Mouse (Mus musculus) heart, embryonic 11.5 days (tissue): ENCODE data around the gene Xkr7. TPM values are rescaled to one million over a fixed set of nuclear protein-coding genes. Genes with fewer than 3 reads are reported as not detected.

Experiments used
- ATAC-seq: fragments of 200-750 bp; cut with Nextera tagmentation; replicated peaks from 2 replicates; pipeline ENCODE4 v1.8.0; 2017; ENCODE audit warnings: moderate library complexity; ENCODE audit not compliant: insufficient number of reproducible peaks, low FRiP score, low TSS enrichment
- H3K27ac ChIP-seq: fragments of 300-500 bp; sonication (generic); 2 replicates; pipeline ENCODE4 v1.5.1; 2014; ENCODE audit warnings: mild to moderate bottlenecking, low read depth, low read length
- H3K27me3 ChIP-seq: fragments of 300-500 bp; sonication (generic); 2 replicates; pipeline ENCODE4 v1.6.1; 2014; ENCODE audit warnings: mild to moderate bottlenecking, low read length, mixed read lengths; ENCODE audit not compliant: control insufficient read depth, insufficient read depth
- H3K36me3 ChIP-seq: fragments of 300-500 bp; sonication (generic); 2 replicates; pipeline ENCODE4 v1.6.1; 2014; ENCODE audit warnings: mild to moderate bottlenecking, low read length, moderate library complexity, mixed read lengths; ENCODE audit not compliant: control insufficient read depth, insufficient read depth
- H3K4me1 ChIP-seq: fragments of 300-500 bp; sonication (generic); 2 replicates; pipeline ENCODE4 v1.6.1; 2014; ENCODE audit warnings: low read length; ENCODE audit not compliant: control insufficient read depth, insufficient read depth
- H3K4me2 ChIP-seq: fragments of 300-500 bp; sonication (generic); 2 replicates; pipeline ENCODE4 v1.6.1; 2014; ENCODE audit warnings: mild to moderate bottlenecking, moderate library complexity
- H3K4me3 ChIP-seq: fragments of 300-500 bp; sonication (generic); 2 replicates; pipeline ENCODE4 v1.5.1; 2014; ENCODE audit warnings: low read depth, low read length
- H3K9ac ChIP-seq: fragments of 300-500 bp; sonication (generic); 2 replicates; pipeline ENCODE4 v1.6.1; 2014; ENCODE audit warnings: mild to moderate bottlenecking, low read depth, low read length, moderate library complexity
- H3K9me3 ChIP-seq: fragments of 300-500 bp; sonication (generic); replicated peaks from 2 replicates; pipeline ENCODE4 v1.6.1; 2016; ENCODE audit warnings: low read length; ENCODE audit not compliant: control insufficient read depth
- WGBS: fragments of 180-500 bp; shearing (Covaris S2); extraction: QIAGEN DNeasy Blood & Tissue Kit; methylation state at CpG from one replicate; pipeline ENCODE4 v1.1.7; 2014; ENCODE audit not compliant: insufficient replicate concordance; 5-methylcytosine and 5-hydroxymethylcytosine counted together
- polyA plus RNA-seq: library from polyadenylated mRNA; unstranded; fragments of >200 nt; fragmentation: Nextera tagmentation; extraction: Ambion mirVana; gene quantifications from 2 replicates; pipeline ENCODE4 v1.2.1, GENCODE M21; 2014

Gene Xkr7
- polyA plus RNA-seq, 1 experiment from 2014 or later, result not detected

DNA sequence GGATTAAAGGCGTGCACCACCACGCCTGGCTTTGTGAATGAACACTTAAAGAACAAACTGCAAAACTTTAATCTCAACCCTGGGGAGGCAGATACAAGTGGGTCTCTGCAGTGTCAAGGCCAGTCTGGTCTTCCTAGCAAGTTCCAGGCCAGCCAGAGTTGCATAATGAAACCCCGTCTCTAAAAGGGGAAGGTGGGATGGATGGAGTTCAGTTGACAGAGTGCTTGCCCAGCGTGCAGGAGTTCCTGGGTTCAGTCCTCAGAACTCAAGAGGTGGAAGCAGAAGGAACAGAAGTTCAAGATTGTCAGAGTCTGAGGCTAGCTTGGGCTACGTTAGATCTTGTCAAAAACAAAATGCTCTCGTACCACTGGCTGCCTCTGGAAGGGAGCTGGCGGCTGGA, 5.6 kb upstream of the Xkr7 start:
- Histone ChIP-seq H3K36me3 (no peaks in the 10 kb centered on the region), H3K4me3 (no peak overlapping the region), H3K9ac (no peak overlapping the region), H3K4me2 (no peak overlapping the region), H3K9me3 (no peaks in the 10 kb centered on the region), H3K4me1 (no peaks in the 10 kb centered on the region), H3K27me3 (peaks cover 30% of the 10 kb centered on the region), H3K27ac (no peak overlapping the region)
- no peak for ATAC-seq
- WGBS, result 65% methylated on average over 7 of the region's 7 CpGs

DNA sequence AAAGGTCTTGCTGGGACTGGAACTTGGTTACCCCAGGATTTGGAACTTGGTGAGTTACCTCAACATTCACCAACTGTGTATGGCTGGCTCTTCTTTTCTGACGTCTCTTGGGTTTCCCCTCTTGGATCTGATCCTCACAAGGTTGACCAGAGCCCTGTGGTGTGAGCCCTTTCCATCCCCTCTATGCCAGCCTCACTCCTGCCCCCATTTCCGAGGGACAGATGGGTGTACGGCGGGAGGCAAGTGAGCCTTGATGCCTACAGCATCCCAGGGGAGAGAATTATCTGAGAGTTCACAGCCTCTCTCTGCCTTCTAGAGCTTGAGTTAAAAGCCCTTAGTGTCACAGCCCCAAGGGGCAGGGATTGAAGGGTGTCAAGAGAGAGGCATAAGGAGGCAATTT, 4.2 kb upstream of the Xkr7 start:
- Histone ChIP-seq H3K36me3 (no peaks in the 10 kb centered on the region), H3K27ac (no peak overlapping the region), H3K9ac (no peak overlapping the region), H3K4me1 (peaks cover 8% of the 10 kb centered on the region; the same call in 1 of the 2 replicates), H3K4me2 (no peak overlapping the region), H3K9me3 (no peaks in the 10 kb centered on the region), H3K4me3 (no peak overlapping the region), H3K27me3 (peaks cover 44% of the 10 kb centered on the region)
- no peak for ATAC-seq
- 43% methylated on average over 4 of the region's 4 CpGs for WGBS

DNA sequence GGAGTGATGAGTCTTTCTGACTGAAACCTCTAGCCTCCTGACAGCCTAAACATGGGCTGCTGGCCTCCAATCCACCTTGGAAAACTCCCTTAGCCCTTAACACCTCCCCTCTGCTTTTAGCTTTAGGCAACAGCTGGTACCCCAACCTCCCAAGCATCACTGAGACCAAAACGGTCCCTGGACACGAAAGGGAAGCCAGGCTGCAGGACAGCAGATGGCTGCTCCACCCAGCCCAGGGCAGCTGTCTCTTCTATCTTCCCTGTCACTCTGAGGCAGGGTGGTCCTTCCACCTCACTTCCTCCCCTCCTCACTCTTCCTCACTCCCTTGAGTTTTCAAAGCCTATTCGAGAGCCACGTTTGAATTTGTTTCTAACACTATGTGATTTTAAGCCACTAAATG, 1.2 kb upstream of the Xkr7 start:
- Histone ChIP-seq H3K4me2 (no peak overlapping the region), H3K36me3 (no peaks in the 10 kb centered on the region), H3K9ac (no peak overlapping the region), H3K27ac (no peak overlapping the region), H3K27me3 (peaks cover 67% of the 10 kb centered on the region), H3K9me3 (no peaks in the 10 kb centered on the region), H3K4me1 (peaks cover 8% of the 10 kb centered on the region; the same call in 1 of the 2 replicates), H3K4me3 (no peak overlapping the region)
- no peak for ATAC-seq
- 27% methylated on average over 4 of the region's 4 CpGs for WGBS

DNA sequence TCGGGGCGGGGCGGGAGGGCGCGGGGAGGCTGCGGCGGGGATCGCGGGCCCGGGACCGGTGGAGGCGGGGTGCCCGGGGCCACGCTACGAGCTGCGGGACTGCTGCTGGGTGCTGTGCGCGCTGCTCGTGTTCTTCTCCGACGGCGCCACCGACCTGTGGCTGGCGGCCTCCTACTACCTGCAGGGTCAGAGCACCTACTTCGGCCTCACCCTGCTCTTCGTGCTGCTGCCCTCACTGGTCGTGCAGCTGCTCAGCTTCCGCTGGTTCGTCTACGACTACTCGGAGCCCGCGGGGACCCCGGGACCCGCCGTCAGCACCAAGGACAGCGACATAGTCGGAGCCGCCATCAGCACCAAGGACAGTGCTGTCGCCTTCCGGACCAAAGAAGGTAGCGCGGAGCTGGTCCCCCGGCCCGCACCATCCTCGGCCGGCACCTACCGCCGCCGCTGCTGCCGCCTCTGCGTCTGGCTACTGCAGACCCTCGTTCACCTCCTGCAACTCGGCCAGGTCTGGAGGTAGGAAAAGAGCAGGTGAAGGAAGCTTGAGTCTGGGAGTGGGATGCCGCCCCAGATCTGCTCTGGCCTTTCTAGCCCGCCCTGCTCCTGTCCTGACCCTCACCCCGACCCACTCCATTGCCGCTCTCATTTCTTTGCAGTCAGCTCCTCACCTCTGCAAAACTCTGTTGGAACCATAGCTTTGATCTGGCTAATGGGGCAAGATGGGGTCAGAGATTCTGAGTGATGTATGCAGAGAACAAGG, 611 bp downstream of the Xkr7 start:
- Histone ChIP-seq H3K9me3 (no peaks in the 10 kb centered on the region), H3K36me3 (no peaks in the 10 kb centered on the region), H3K27ac (no peak overlapping the region), H3K4me2 (peak overlapping the region; percentile 79), H3K27me3 (peaks cover 70% of the 10 kb centered on the region), H3K4me1 (peaks cover 8% of the 10 kb centered on the region; the same call in 1 of the 2 replicates), H3K9ac (no peak overlapping the region), H3K4me3 (peak overlapping the region; percentile 50)
- ATAC-seq, result peak; percentile 59; the same call in 1 of the 2 replicates
- 2% methylated on average over 58 of the region's 58 CpGs for WGBS

DNA sequence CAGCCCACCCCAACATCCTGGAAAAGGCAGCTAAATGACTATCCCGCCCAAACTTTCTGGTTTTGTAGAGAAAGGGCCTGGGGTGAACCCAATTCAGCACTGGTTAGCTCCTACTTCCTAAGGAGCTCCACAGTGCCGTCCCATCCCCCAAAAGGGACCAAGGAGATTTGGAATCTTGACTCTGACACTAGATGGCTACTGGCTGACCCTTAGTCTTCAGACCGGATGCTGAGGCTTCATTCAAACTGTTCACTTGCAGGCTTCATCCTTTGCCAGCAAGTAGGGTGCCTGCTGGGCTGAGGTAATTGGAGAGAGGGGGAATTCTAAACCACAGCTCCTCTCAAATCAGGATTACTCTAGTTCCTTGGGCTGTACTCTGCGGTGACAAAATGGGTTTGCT, 1.3 kb downstream of the Xkr7 start:
- Histone ChIP-seq H3K9ac (no peak overlapping the region), H3K4me2 (no peak overlapping the region), H3K9me3 (no peaks in the 10 kb centered on the region), H3K27me3 (peaks cover 73% of the 10 kb centered on the region), H3K27ac (no peak overlapping the region), H3K36me3 (no peaks in the 10 kb centered on the region), H3K4me3 (no peak overlapping the region), H3K4me1 (peaks cover 8% of the 10 kb centered on the region; the same call in 1 of the 2 replicates)
- 14% methylated on average over 4 of the region's 4 CpGs for WGBS
- no peak for ATAC-seq

DNA sequence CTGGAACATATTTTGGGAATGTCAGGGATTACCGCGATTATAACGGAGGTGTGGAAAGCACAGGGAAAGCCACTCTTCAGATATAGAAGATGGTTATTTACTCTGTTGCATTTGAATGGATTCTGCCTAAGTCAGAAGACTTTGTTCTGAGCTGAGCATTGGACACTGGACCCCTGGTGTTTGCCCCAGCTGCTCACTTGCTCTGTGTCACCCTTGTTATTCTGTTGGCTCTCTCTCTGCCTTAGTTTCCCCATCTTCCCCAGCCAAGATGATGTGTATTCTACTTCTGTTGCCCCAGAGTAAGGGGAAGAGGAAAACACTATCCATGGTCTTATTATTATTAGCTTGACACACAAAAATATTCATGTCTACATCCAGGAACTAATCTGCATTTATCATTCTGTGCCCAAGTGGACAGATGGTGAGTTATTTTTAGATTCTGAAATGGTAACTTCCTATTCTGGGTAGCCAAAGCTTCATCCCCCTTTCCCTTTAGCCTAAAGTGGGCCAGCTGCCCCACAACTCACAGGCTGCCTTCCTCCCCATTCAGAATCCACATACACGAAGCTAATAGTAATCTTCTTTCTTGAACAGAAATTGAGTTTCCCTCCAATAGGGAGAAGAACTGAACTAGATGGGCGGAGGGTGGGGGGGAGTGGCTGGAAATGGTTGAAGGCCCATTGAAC, 2.0 kb downstream of the Xkr7 start:
- no peak overlapping the region for H3K4me2 ChIP-seq
- H3K4me1 ChIP-seq, result peaks cover 8% of the 10 kb centered on the region; the same call in 1 of the 2 replicates
- WGBS, result 62% methylated on average over 5 of the region's 5 CpGs
- H3K36me3 ChIP-seq, result no peaks in the 10 kb centered on the region
- H3K4me3 ChIP-seq, result no peak overlapping the region
- ATAC-seq, result no peak
- H3K27me3 ChIP-seq, result peaks cover 72% of the 10 kb centered on the region
- no peak overlapping the region for H3K27ac ChIP-seq
- no peaks in the 10 kb centered on the region for H3K9me3 ChIP-seq
- H3K9ac ChIP-seq, result no peak overlapping the region

DNA sequence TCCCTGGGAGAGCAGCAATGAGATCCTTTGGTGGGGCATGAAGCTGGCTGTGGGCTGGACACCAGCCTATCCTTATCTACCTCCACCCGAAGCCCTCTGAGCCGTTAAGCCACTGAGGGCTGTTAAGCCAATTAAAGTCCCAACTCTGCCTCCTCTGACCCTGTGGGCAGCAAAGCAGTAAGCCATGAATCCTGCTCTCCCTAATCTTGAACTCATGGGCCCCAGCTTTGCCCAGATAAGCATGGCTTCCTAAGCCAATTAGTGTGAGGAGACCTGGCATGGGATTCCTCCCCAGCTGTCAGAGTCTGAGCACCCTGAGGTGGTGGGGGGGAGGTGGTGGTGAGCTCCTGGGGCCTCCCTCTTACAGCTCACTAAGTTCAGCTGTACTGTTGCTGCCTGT, 5.0 kb downstream of the Xkr7 start:
- no peak for ATAC-seq
- peaks cover 57% of the 10 kb centered on the region for H3K27me3 ChIP-seq

DNA sequence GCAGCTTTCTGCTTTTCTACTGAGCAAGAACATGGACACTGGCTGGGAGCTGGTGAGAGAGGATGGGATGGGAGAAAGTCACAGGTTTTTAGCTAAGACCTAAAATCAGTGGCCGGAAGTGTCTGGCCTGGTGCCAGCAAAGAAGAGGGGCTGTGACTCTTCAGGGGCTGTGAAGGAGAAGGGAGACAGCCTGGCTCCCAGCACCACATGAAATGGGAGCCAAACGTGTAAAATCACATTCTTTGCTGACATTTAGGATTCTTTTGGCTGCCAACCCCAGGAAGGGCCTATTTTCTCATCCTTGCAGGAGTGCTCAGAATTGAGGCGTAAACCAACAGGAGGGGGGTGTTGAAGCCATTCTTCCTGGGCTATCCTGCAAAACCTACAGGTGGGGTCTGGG, 12.2 kb downstream of the Xkr7 start:
- no peaks in the 10 kb centered on the region for H3K36me3 ChIP-seq
- no peaks in the 10 kb centered on the region for H3K4me1 ChIP-seq
- ATAC-seq, result no peak
- no peaks in the 10 kb centered on the region for H3K9me3 ChIP-seq
- H3K4me2 ChIP-seq, result no peak overlapping the region
- no peak overlapping the region for H3K4me3 ChIP-seq
- no peak overlapping the region for H3K27ac ChIP-seq
- H3K9ac ChIP-seq, result no peak overlapping the region
- WGBS, result 47% methylated on average over 3 of the region's 3 CpGs
- peaks cover 12% of the 10 kb centered on the region for H3K27me3 ChIP-seq

More for the DNA sequence above, 5.0 kb downstream of the Xkr7 start:
- Histone ChIP-seq H3K4me3 (no peak overlapping the region), H3K4me2 (no peak overlapping the region), H3K9ac (no peak overlapping the region), H3K9me3 (no peaks in the 10 kb centered on the region), H3K4me1 (peaks cover 4% of the 10 kb centered on the region; the same call in 1 of the 2 replicates), H3K36me3 (no peaks in the 10 kb centered on the region), H3K27ac (no peak overlapping the region)
- WGBS, result 12% methylated on average over 2 of the region's 2 CpGs
